Mouse (Mus musculus) heart, embryonic 10.5 days (tissue): ENCODE data around the gene Hnrnpl. TPM values are rescaled to one million over a fixed set of nuclear protein-coding genes. Genes with fewer than 3 reads are reported as not detected.

ENCODE experiments used
- DNase-seq: peaks from one replicate; pipeline ENCODE4 v3.0.0-alpha.2; 2017; ENCODE audit warnings: low spot score
- H3K27ac ChIP-seq: fragments of 300-500 bp; sonication (generic); 2 replicates; pipeline ENCODE4 v1.5.1; 2016; ENCODE audit warnings: mild to moderate bottlenecking
- H3K27me3 ChIP-seq: fragments of 300-500 bp; sonication (generic); 2 replicates; pipeline ENCODE4 v1.6.1; 2016; ENCODE audit warnings: mild to moderate bottlenecking; ENCODE audit not compliant: poor library complexity, insufficient read depth, severe bottlenecking
- H3K36me3 ChIP-seq: fragments of 300-500 bp; sonication (generic); 2 replicates; pipeline ENCODE4 v1.6.1; 2016; ENCODE audit warnings: mild to moderate bottlenecking, moderate library complexity
- H3K4me1 ChIP-seq: fragments of 300-500 bp; sonication (generic); 2 replicates; pipeline ENCODE4 v1.6.1; 2016; ENCODE audit warnings: mild to moderate bottlenecking
- H3K4me3 ChIP-seq: fragments of 300-500 bp; sonication (generic); 2 replicates; pipeline ENCODE4 v1.5.1; 2016; ENCODE audit warnings: mild to moderate bottlenecking, moderate library complexity
- H3K9me3 ChIP-seq: fragments of 300-500 bp; sonication (generic); 2 replicates; pipeline ENCODE4 v1.6.1; 2016; ENCODE audit warnings: mild to moderate bottlenecking, moderate library complexity
- WGBS: fragments of 180-500 bp; shearing (Covaris S2); methylation state at CpG from one replicate; pipeline ENCODE4 v1.1.7; 2016; 5-methylcytosine and 5-hydroxymethylcytosine counted together
- polyA plus RNA-seq: library from polyadenylated mRNA; unstranded; fragments of >200 nt; fragmentation: Nextera tagmentation; extraction: Ambion mirVana; gene quantifications from 2 replicates; pipeline ENCODE4 v1.2.1, GENCODE M21; 2016

The Hnrnpl gene
- polyA plus RNA-seq, 1 experiment from 2014 or later: 221 TPM

DNA sequence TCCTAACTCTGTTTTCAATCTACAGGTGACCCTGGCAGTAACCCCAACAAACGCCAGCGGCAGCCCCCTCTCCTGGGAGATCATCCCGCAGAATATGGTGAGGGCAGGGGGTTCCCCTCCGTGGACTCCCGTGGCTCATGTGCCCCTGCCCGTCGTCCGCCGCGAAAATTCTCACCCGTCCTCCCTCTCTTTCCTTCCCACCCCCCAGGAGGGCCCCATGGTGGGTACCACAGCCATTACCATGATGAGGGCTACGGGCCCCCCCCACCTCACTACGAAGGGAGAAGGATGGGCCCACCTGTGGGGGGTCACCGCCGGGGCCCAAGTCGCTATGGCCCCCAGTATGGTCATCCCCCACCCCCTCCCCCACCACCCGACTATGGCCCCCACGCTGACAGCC is 10.1 kb downstream of the Hnrnpl start:
- peaks cover 59% of the 10 kb centered on the region for H3K4me1 ChIP-seq
- DNase-seq: no peak
- 86% methylated on average over 18 of the region's 18 CpGs for WGBS
- H3K27ac ChIP-seq: no peak overlapping the region
- H3K9me3 ChIP-seq: no peaks in the 10 kb centered on the region
- H3K27me3 ChIP-seq: no peaks in the 10 kb centered on the region
- H3K36me3 ChIP-seq: peaks cover 95% of the 10 kb centered on the region
- H3K4me3 ChIP-seq: peak overlapping the region; percentile 2; the same call in 1 of the 2 replicates

DNA sequence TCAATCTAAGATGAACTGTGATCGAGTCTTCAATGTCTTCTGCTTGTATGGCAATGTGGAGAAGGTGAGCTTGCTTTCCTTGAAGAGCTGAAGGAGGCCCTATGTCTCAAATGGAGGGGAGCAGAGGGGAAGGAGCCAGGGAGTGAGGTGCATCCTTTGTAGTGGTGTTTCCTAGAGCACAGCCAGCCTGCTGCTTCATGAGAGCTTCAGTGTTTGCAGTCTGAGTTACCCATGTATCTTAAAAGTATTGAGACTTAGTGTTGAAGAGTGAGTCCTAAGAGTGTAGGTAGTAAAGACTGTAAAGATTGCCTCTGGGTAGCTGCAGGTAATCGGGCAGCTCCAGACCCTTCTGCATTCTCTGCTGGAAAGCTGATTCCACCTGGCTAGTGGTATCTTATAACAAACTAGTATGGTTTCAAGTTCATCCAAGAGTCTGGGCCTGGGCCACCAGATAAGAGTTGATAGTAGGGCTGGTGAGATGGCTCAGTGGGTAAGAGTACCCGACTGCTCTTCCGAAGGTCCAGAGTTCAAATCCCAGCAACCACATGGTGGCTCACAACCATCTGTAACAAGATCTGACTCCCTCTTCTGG is 10.6 kb downstream of the Hnrnpl start:
- H3K27me3 ChIP-seq: no peaks in the 10 kb centered on the region
- H3K27ac ChIP-seq: no peak overlapping the region
- DNase-seq: no peak
- no peak overlapping the region for H3K4me3 ChIP-seq
- WGBS: 79% methylated on average over 4 of the region's 4 CpGs
- H3K36me3 ChIP-seq: peaks cover 90% of the 10 kb centered on the region
- no peaks in the 10 kb centered on the region for H3K9me3 ChIP-seq
- H3K4me1 ChIP-seq: peaks cover 56% of the 10 kb centered on the region

GRCm38 (mm10) chr7:28819571-28819970 is 11.2 kb downstream of the Hnrnpl start:
- Histone ChIP-seq H3K4me3 (no peak overlapping the region), H3K9me3 (no peaks in the 10 kb centered on the region), H3K4me1 (peaks cover 53% of the 10 kb centered on the region), H3K36me3 (peaks cover 84% of the 10 kb centered on the region), H3K27me3 (no peaks in the 10 kb centered on the region), H3K27ac (0 out of 2 replicates have a peak overlapping the region, but pooled peaks have one; percentile 6)
- 90% methylated on average over 4 of the region's 4 CpGs for WGBS
- no peak for DNase-seq

DNA sequence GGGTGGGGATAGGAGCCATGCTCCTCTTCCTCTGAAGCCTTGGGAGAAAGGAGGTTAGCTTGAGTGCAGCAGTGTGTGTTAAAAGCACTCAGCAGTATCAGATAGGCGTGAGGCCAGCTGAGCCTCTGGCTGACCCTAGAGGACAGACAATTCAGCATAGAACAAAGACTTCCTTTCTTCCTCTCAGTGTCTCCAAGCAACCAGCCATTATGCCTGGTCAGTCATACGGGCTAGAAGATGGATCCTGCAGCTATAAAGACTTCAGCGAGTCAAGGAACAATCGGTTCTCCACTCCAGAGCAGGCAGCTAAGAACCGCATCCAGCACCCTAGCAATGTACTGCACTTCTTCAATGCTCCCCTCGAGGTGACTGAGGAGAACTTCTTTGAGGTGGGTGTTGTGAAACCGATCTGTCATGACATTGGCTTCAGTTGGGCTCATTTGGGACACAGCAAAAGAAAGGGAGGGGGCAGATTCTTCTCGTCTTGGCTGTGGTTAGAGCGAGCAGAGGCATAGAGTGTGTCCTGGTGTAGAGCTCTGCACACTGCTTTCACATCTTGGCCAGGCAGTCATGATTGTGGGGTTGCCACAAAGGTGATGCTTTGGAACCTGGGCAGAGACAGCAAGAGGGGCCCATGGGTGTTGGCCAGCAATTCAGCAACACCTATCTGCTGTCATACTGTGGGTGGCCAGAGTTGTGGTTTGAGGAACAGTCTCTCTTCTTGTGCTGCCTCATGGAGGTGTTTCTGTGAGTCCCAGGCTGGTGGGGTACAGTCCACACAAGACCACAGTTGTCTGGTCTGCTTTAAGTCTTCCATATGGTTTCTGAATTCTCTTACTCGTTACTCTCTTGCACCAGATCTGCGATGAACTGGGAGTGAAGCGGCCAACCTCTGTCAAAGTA is 12.3 kb downstream of the Hnrnpl start:
- Histone ChIP-seq H3K27me3 (no peaks in the 10 kb centered on the region), H3K9me3 (no peaks in the 10 kb centered on the region), H3K4me3 (0 out of 2 replicates have a peak overlapping the region, but pooled peaks have one; percentile 15), H3K4me1 (peaks cover 47% of the 10 kb centered on the region), H3K36me3 (peaks cover 74% of the 10 kb centered on the region), H3K27ac (0 out of 2 replicates have a peak overlapping the region, but pooled peaks have one; percentile 11)
- no peak for DNase-seq
- 73% methylated on average over 12 of the region's 12 CpGs for WGBS

- no peaks in the 10 kb centered on the region for H3K27me3 ChIP-seq
- peaks cover 48% of the 10 kb centered on the region for H3K4me1 ChIP-seq
- DNase-seq: no peak
- peaks cover 66% of the 10 kb centered on the region for H3K36me3 ChIP-seq
- 67% methylated on average over 10 of the region's 10 CpGs for WGBS
- H3K27ac ChIP-seq: no peak overlapping the region
- 0 out of 2 replicates have a peak overlapping the region, but pooled peaks have one; percentile 15 for H3K4me3 ChIP-seq
- H3K9me3 ChIP-seq: no peaks in the 10 kb centered on the region
Observed at GRCm38 (mm10) chr7:28821261-28821831, 13.0 kb downstream of the Hnrnpl start.

- Histone ChIP-seq H3K9me3 (no peaks in the 10 kb centered on the region), H3K27me3 (no peaks in the 10 kb centered on the region), H3K36me3 (peaks cover 54% of the 10 kb centered on the region), H3K4me3 (no peak overlapping the region), H3K27ac (no peak overlapping the region), H3K4me1 (peaks cover 49% of the 10 kb centered on the region)
- DNase-seq: no peak
- WGBS: 77% methylated on average over 1 of the region's 1 CpGs
Observed at GRCm38 (mm10) chr7:28822556-28822955, 14.2 kb downstream of the Hnrnpl start.

DNA sequence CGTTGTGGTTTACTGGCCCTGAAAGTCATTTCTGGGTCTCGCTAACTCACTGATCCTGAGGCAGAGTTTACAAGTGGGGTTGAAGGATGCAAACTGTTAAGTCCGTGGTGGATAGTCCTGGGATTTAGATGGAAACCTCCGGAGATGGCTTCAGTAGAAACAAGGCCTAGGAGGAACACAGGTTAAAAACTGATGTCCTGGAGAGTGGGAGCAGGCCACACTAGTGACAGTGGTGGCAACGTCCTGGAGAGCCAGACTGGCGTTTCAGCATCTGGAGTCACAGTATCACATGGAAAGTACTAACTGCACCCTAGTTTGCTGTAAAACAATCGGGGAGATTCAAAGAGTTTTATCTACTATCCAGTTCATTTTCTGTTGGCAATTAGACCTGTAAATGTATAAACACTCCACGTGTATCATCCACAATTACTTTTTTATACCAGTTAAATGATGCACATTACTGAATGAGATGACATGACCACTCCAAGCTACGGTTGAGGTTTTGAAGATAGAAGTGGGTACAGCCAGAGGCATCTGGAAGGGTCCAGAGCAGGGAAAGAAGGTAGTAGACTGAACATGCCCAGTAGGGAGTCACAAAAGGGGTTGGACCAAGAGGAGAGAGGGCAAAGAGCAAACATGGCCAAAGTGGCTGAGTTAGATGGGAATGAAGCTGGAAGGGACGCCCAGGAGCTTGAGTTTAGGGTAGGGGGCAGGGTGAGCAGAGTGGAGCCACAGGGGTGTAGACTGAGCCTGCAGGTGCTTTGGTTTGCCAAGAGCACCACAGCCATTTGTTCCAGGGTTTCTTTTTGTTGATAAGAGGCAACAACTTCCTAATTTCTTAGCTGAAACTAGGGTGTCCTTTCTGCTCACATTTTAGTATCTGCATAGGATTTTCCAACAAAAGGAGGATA is 14.9 kb downstream of the Hnrnpl start:
- no peak for DNase-seq
- H3K4me1 ChIP-seq: peaks cover 43% of the 10 kb centered on the region
- H3K27ac ChIP-seq: no peak overlapping the region
- peaks cover 47% of the 10 kb centered on the region for H3K36me3 ChIP-seq
- no peaks in the 10 kb centered on the region for H3K27me3 ChIP-seq
- no peak overlapping the region for H3K4me3 ChIP-seq
- 58% methylated on average over 10 of the region's 10 CpGs for WGBS
- H3K9me3 ChIP-seq: no peaks in the 10 kb centered on the region

DNA sequence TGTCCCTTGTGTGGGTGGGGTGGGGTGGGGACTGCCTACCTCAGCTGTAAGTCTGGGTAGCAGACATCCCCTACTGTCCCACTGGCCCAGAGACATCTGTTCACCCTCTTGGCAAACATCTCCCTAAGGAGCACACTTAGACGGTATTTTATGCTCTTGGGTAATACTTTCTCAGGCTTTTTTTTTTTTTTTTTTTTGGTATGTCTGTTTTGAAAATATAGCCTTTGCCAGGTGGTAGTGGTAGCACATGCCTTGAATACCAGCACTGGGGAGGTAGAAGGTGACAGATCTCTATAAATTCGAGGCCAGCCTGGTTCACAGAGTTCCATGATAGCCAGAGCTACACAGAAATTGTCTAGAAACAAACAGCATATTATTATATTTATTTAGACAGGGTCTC is 15.6 kb downstream of the Hnrnpl start:
- H3K4me1 ChIP-seq: peaks cover 36% of the 10 kb centered on the region
- H3K4me3 ChIP-seq: no peak overlapping the region
- no peak for DNase-seq
- H3K27me3 ChIP-seq: no peaks in the 10 kb centered on the region
- no peaks in the 10 kb centered on the region for H3K9me3 ChIP-seq
- no peak overlapping the region for H3K27ac ChIP-seq
- peaks cover 43% of the 10 kb centered on the region for H3K36me3 ChIP-seq
- WGBS: 57% methylated on average over 2 of the region's 2 CpGs

DNA sequence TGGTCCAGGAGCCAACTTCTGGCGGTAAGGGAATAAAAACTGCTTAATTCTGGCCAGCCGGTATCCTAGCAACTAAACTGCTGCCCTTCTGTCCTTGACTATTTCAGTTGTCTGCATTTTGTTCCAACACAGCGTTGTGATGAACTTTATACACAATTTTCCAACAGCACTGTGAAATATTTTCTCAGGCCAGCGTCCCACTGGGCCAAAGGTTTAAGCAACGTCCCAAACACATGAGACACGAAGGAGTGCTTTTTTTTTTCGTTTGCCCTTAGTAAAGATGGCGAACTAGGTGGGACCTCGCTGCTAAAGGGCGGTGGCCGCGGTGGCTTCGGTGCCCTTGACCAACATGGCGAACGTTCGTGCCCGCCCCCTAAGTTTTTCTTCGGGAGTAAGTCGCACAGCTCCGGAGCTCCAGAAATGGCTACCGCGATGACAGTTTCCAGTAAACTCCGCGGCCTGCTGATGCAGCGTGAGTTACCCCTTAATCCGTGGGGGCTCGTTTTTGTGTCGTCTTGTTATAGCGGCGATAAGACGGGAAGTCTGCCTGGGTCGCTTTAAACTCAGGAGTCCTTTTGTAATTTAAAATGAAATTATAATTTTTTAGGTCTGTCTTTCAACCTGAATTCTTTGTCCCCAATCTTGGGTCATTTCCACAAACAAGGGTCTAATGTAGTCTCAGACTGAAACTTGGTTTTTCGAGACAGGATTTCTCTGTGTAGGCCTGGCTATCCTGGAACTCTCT is 16.8 kb downstream of the Hnrnpl start, which contains the start of gene Ech1:
Ech1 (plus strand) TSS at position 277 of the 745 bp plus-strand sequence.
- WGBS: 3% methylated on average over 33 of the region's 33 CpGs
- peaks cover 28% of the 10 kb centered on the region for H3K4me1 ChIP-seq
- H3K27ac ChIP-seq: peak within 1 kb of the TSS; percentile 90
- H3K36me3 ChIP-seq: peaks cover 41% of the 10 kb centered on the region
- peak; percentile 95 for DNase-seq
- H3K4me3 ChIP-seq: peak within 1 kb of the TSS; percentile 60
- no peaks in the 10 kb centered on the region for H3K27me3 ChIP-seq
- H3K9me3 ChIP-seq: no peaks in the 10 kb centered on the region

DNA sequence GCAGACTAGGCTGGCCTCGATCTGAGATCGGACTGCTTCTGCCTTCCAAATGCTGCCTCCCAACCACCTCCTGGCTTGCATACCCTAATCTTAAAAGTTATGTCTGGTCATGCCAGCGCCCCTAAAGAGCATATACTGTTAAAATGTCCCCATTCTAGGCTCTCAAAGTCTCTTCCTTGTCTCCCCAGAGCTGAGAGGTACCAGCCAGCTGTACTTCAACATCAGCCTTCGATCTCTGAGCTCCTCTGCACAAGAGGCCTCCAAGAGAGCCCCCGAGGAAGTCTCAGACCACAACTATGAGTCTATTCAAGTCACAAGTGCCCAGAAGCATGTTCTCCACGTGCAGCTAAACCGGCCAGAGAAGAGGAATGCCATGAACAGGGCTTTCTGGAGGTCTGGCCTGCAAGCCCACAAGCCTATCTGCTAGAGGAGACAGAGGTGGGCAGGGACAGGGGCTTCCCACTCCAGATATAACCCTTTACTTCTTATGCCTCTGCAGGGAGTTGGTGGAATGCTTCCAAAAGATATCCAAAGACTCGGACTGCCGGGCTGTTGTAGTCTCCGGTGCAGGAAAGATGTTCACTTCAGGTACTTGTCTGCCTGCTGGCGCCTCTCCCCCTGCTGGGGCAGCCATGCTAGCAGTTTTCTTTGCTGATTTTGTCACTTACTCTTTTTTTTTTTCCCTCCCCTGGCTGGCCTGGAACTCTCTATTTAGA is 17.5 kb downstream of the Hnrnpl start:
- Histone ChIP-seq H3K27me3 (no peaks in the 10 kb centered on the region), H3K9me3 (no peaks in the 10 kb centered on the region), H3K27ac (peak overlapping the region; percentile 90), H3K36me3 (peaks cover 41% of the 10 kb centered on the region), H3K4me3 (peak overlapping the region; percentile 60), H3K4me1 (peaks cover 24% of the 10 kb centered on the region)
- 48% methylated on average over 11 of the region's 11 CpGs for WGBS
- no peak for DNase-seq

GRCm38 (mm10) chr7:28826402-28826772 is 18.0 kb downstream of the Hnrnpl start:
- 84% methylated on average over 7 of the region's 7 CpGs for WGBS

More at GRCm38 (mm10) chr7:28826402-28826772, 18.0 kb downstream of the Hnrnpl start:
- Histone ChIP-seq H3K9me3 (no peaks in the 10 kb centered on the region), H3K4me1 (peaks cover 25% of the 10 kb centered on the region), H3K27me3 (no peaks in the 10 kb centered on the region), H3K4me3 (no peak overlapping the region), H3K36me3 (peaks cover 41% of the 10 kb centered on the region), H3K27ac (no peak overlapping the region)
- no peak for DNase-seq
